Mouse (Mus musculus) retina, postnatal 1 day (tissue): ENCODE measurements around the gene Npepl1.

Experiments
- DNase-seq: peaks from one replicate; pipeline ENCODE4 v3.0.0-alpha.2; 2012

Gene Npepl1

DNA sequence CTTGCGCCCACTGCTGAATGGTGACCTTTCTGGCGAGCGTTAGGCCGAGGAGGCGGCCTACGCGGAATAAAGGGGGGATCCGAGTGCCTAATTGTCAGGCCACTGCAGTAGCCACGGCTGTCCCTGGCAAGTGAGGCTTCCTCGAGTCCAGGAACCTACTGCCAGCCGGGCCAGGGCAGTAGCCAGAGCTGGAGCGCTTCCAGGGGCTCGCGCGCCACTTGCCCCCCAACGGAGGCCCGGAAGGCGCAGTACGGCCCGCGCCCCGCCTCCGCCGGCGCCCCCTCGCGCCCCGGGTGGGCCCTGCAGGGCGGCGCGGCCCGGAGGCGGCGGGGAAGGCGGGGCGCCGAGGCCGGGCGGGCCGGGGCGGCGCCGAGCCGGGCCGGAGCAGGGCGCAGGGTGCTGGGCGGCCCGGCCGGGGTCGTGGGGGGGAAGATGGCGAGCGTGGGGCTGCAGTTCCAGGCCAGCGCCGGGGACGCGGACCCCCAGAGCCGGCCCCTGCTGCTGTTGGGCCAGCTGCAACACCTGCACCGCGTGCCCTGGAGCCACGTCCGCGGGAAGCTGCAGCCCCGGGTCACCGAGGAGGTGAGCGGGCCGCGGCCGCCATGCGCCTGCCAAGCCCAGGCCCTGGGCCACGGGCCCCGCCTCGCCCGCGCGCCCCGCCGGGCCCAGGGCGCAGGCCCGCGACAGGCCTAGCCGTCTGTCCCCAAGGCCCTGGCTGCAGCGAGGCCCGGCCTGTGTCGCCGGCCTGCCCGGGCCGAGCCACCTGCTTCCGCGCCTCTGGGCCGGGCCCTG, at the start of gene Npepl1:
Gene Npepl1 (plus strand): TSS at position 359 of the 792 bp plus-strand sequence.
- peak; percentile 75 for DNase-seq

DNA sequence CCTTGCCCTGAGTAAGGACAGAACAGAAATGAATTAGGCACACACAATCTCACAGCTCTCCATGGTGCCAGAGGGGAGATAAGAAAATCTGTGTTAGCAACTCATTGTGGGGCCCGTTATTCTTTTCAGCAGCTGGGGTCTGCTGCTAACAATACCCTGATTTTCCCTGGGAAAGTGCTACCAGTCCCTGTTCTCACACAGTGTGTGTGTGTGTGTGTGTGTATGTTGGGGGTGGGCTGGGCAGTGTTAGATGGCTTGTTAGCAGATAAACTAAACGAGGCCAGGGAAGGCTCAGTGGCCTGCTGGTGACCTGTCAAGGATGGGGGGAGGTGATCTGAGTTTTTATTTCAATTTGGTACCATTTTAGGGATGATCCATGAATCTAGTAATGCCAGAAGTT, 48.9 kb upstream of the Npepl1 start:
- peak; percentile 14 for DNase-seq

DNA sequence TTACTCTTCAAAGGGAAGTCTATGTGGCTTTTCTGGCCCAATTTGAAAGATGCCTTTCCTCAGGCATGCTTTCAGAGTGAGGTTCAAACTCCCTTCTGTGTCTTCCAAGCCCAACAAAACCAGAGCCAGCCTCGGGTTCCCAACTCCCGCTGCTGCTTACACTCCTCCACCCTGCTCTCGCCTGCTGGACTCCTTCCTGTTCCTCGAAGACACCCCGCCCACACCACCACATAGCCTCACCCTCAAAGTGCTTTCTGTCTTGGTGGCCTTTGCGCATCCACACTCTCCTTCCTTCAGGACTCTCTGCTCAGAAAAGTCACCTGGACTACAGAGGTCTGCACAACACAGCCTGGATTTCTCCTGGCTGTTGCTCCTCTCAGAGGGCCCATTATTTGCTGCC, 47.1 kb upstream of the Npepl1 start:
- DNase-seq: no peak

DNA sequence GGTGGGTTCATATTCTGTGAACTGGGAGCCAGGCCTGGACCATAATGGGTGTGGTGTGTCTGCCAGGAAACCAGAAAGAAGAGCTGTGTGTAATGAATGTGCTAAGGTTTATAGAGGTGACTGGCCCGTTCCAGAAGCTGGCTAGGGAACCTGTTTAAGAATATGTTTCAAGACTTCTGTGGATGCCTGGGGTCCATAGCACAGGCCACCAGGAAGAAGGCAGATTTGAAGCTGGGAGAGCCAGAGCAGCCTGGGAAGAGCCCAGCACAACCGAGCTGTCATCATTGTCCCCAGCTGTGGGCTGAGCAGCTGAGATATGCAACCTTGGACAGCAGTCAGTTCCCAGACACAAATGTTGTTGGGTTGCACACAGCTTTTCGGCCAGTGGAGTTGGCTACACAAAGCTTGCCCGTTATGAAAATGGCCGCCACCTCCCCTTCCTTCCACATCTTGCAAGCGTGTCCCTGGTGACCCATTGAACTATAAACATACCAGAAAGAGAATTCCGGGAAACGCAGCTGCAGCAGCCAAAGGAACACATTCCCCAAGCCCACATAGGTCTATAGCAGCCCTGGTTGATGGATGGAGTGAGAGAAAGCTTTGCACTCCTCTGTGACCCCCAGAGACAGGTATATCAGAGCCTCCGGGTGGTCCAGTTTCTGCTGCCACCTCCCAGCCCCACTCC, 46.5 kb upstream of the Npepl1 start:
- DNase-seq: no peak

GRCm38 (mm10) chr2:174067793-174068419, 42.2 kb upstream of the Npepl1 start:
- peak; percentile 65 for DNase-seq

GRCm38 (mm10) chr2:174069532-174070049, 40.6 kb upstream of the Npepl1 start:
- no peak for DNase-seq

DNA sequence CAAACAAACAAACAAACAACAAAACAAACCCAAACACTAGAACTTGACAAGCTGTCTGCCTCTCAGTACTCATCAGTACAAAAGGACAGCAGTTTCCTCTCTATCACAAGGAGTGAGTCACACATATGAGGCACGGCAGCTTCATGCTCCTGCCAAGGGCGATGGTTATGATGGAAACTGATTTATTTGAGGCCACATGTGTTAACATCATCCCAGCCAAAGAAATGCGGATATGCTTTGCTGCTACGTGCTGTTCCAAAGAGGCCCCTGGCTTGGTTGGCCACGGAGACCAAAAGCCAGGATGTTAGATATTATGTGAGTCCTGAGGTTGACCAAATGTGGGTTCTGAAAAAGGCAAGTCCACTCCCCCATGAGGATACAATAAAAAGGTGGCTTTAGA, 38.7 kb upstream of the Npepl1 start:
- DNase-seq: no peak

- no peak for DNase-seq
Measured at GRCm38 (mm10) chr2:174073156-174073790, 36.9 kb upstream of the Npepl1 start.

DNA sequence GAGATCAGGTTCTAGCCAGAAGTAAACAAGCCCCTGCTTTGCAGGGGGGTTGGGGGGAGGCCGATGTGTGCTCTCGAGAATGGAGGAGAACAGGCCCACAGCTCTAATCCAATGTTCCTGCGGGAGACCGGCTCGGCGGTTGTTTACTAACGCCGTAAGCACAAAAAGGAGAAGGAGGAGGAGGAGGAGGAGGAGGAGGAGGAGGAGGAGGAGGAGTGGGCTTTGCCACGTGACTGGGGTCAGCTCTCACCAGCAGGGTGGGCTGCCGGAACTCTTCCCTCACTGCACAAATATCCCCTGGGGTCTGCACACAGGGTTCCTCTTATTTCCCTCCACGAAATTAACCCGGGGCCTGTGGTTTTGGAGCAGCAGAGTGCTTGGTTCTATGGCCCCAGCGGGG, 35.5 kb upstream of the Npepl1 start:
- DNase-seq: peak; percentile 74

DNA sequence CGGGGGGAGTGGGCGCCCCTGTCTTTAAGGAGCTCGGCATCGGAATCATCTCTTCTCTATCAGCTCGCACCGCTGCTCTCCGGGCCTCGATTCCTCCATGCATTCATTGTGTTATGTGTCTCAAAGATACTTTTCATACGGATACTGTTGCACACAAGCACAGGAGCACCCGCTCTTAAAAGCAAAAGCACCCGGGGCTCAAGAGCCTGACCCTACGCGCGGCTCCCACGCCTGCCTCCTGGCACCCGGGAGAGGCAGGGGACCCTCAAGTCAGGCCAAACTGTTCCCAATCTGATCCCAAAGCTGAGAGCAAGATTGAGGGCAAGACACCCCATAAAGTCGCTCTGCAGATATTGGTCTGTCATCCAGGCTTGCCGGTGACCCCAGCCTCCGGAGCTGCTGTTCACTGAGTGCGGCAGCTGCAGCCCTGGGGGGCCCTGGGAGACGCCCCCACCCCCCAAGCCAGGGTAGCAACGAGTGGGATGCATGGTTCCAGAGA, 35.0 kb upstream of the Npepl1 start:
- no peak for DNase-seq

DNA sequence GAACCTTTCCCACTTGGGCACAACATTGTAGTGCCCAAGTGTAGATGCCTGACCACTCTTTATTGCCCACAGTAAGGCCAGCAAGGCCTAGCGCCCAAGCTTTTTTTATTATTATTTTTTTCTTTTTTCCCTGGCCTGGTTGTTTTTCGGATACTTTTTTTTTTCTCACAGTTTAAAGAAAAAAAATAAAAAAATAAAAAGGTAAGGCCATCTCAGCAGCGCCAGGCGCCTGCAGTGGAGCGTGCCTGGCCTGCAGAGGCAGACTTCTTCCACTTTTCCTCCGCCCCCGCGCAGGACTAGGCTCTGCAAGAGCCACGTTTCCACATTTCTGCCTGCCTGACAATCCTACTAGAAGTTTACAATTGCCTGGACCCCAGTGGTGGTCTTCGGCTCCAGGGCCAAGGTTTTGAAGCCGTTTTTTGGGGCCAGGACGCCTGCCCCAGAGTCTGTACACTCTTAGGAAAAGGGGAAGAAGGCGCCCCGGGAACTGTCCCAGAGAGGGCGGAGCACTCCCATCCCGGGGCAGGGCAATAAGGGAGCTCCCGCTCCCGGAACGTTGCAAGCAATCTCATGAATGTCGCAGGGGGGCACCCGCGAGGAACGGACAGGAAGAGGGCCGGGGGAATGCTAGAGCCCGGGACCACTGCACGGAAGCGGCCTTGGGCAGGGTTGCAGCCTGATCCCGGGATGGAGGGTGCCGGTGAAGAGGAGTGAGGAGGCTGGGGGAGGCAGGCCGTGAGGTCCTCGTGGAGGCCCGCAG, 34.3 kb upstream of the Npepl1 start, which contains the start of gene Stx16:
Gene Stx16 (plus strand): TSS at position 636 of the 760 bp plus-strand sequence.
- peak; percentile 95 for DNase-seq

- no peak for DNase-seq
Measured at GRCm38 (mm10) chr2:174076433-174076824, 33.7 kb upstream of the Npepl1 start.

DNA sequence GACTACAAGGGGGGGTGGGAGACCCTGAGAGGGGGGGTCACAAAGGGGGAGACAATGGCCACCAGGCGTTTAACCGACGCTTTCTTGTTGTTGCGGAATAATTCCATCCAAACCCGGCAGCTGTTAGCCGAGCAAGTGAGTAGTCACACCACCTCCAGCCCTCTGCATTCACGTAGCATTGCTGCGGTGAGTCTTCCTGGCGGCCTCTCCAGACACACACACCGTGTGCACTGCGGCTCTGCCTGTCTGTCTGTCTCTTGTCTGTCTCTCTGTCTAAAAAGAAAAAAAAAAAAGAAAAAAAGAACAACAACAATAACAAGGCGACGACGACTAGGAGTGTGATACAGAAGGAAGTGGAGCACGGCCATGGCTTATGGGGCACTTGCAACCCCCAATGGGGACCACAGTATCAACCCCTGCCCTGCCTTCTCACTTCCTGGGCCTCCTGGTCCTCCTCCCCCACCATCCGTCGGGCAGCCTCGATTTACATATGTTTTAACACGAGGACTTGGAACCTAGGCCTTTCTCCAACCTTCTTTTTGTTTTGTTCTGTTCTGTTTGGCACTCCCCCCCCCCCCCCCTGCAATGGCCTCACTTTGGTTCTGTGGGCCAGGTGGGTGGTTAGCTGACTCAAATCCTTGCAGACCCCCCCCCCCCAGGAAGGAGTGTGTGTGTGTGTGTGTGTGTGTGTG, 33.0 kb upstream of the Npepl1 start:
- peak; percentile 37 for DNase-seq

- DNase-seq: no peak
Measured at GRCm38 (mm10) chr2:174077776-174078338, 32.3 kb upstream of the Npepl1 start.

- no peak for DNase-seq
Measured at GRCm38 (mm10) chr2:174081833-174082232, 28.3 kb upstream of the Npepl1 start.

DNA sequence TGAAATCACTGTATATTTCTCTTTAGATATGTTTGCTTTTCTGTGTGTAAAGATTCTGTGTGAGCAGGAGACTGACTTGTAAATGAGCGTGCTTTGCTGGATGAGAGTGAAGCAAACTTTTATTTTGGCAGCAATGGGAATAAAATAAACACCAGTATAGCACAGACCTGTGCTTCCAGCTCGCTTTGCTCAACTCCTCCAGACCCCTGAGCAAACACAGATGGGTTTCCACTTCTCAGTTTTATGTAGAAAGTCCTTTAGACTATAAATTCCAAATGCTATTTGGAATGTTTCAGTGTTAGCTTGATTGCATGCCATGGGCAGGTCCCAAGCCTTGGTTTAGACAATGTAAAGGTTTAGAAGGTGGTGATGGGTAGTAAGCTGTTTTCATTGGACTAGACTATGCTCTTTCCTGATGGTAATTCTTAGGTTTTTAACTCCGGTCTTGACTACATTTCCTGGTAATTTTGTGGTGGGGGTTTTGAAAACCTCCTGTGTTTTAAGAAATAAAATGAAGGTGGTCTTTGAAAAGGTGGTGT, 27.7 kb upstream of the Npepl1 start:
- no peak for DNase-seq

DNA sequence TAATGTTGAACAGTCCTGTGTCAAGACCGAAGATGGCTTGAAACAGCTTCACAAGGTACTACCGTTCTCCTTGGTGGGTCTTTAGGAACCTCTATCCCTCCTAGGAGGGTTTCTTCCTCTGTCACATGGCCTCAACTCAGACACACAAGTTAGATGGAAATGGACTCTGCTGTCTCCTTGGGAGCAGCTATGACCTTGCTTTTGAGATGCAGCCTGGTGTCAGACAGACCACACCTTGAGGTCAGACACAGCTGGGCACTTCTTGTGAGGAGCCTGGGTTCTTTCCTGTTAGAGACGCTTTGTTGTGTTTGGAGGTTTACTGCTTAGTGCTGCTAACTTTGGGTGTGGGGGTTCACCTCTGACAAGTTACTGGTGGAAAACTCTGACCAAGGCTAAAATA, 15.1 kb upstream of the Npepl1 start:
- DNase-seq: no peak

GRCm38 (mm10) chr2:174102399-174102798, 7.8 kb upstream of the Npepl1 start:
- no peak for DNase-seq

DNA sequence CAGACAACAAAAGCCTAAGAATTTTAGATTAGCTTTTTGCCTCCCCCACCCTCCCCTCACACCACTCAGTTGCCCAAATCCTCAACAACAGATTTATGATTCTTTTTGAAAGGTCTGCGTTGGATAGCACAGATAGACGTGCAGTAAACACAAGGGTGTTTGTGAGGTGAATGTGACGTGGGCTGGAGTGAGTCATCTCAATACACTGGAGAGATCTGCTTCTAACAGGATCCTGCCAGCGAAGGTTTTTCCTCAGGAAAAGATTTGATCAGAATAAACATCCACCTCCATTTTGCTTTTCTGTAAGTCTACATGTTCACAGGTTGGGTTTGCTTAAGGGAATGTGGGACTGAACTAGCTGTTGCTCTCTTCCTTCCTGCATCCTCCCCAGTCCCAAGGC, 6.6 kb upstream of the Npepl1 start:
- DNase-seq: no peak

- DNase-seq: no peak
Measured at GRCm38 (mm10) chr2:174107375-174107774, 2.8 kb upstream of the Npepl1 start.
